Mouse (Mus musculus): Measurements from ENCODE around the gene Rps27.

Rps27 gene

DNA sequence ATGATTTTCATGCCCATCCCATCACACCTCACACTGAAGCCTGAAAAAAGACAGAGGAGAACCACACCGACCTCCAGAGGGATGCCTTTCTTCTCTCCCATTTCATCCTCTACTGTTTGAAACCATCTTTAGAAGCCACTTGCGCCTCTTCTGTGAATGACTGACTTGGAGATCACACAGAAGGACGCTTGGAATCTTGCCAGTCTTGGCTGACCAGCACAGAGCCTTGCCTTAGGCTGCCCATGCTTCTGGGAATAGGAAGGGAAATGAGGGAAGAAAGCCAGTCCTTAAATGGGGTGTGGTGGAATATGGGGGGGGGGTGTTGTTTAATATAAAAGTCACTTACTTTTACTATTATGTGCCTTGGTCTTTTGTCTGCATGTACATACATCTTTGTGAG lies 29.9 kb downstream of the Rps27 start:
- DNase-seq (ENCODE audit: low spot score) = no peak

- no peak for DNase-seq (ENCODE audit: low spot score)
These were observed 33.9 kb downstream of the Rps27 start for GRCm38 (mm10) chr3:90179566-90179965.

Data from urinary bladder, postnatal 25 days (tissue).